Mouse (Mus musculus) cortical plate, adult 2 months (tissue): ENCODE data around the gene Cd164l2. TPM values are rescaled to one million over a fixed set of nuclear protein-coding genes. Genes with fewer than 3 reads are reported as not detected.

Source experiments
- H3K27ac ChIP-seq: fragments of 200-500 bp; 2 replicates; pipeline ENCODE4 v1.5.1; 2012; ENCODE audit warnings: low read length, control low read depth, inconsistent platforms; ENCODE audit not compliant: insufficient read depth
- H3K4me1 ChIP-seq: fragments of 200-500 bp; 2 replicates; pipeline ENCODE4 v1.6.1; 2011; ENCODE audit warnings: low read length; ENCODE audit not compliant: control insufficient read depth, insufficient read depth
- H3K4me3 ChIP-seq: fragments of 200-500 bp; 2 replicates; pipeline ENCODE4 v1.5.1; 2011; ENCODE audit warnings: mild to moderate bottlenecking, low read length, control low read depth; ENCODE audit not compliant: insufficient read depth
- CTCF ChIP-seq: fragments of 200-500 bp; IDR thresholded peaks from 2 replicates; pipeline ENCODE4 v1.5.1; 2011; ENCODE audit warnings: mild to moderate bottlenecking, control low read depth, low read length; ENCODE audit not compliant: insufficient read depth; ENCODE audit errors: extremely low read depth
- POLR2A ChIP-seq: fragments of 200-500 bp; IDR thresholded peaks from 2 replicates; pipeline ENCODE4 v1.6.1; 2011; ENCODE audit warnings: mild to moderate bottlenecking, low read length, control low read depth; ENCODE audit not compliant: insufficient read depth; ENCODE audit errors: extremely low read depth
- polyA plus RNA-seq: library from polyadenylated mRNA; depleted of rRNA; stranded (reverse); fragments of >200 nt; gene quantifications from 2 replicates; pipeline ENCODE4 v1.2.3, GENCODE M21; 2012

Cd164l2 gene
- polyA plus RNA-seq, 1 experiment: 11.9 TPM

DNA sequence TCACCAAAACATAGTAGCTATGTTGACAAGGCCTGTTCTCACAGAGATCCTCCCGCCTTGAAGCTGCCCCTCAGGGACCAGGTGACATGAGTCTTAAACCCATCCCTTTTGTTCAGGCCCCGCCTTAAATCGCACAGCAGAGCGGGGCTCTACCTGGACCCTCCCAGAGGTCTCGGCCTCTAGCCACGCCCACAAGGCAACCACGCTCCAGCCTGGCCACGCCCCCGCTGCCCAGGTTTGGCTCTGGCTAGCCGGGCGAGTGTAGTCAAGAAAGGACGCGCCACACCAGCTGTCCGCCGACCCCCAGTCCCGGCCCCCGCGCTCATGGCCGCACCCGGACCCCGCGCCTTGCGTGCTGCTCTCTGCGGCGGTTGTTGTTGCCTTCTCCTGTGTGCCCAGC is 8.7 kb downstream of the Cd164l2 start:
- H3K4me1 ChIP-seq: peaks cover 2% of the 10 kb centered on the region; the same call in 1 of the 2 replicates
- H3K27ac ChIP-seq: no peak overlapping the region
- no peak for TF ChIP-seq CTCF
- TF ChIP-seq POLR2A: no peak
- no peak overlapping the region for H3K4me3 ChIP-seq

DNA sequence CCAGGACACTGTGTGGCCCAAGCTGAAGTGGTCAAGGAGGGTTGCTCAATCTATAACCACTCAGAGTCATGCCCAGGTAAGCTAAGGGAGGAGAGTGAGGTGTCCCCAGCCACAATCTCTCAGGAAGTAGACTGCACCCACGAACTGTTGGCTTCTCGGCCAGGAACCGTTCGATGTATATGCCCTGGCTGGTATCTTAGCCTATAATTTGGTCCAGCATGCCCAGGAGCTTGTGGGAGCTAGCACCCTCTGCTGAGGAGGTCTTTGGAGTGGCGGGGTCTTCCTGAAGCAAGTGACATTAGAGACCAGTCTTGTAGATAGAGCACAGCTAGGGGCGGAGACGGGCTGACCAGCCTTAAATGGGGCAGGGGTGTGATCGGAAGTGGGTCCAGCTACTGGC is 9.8 kb downstream of the Cd164l2 start:
- H3K27ac ChIP-seq: no peak overlapping the region

DNA sequence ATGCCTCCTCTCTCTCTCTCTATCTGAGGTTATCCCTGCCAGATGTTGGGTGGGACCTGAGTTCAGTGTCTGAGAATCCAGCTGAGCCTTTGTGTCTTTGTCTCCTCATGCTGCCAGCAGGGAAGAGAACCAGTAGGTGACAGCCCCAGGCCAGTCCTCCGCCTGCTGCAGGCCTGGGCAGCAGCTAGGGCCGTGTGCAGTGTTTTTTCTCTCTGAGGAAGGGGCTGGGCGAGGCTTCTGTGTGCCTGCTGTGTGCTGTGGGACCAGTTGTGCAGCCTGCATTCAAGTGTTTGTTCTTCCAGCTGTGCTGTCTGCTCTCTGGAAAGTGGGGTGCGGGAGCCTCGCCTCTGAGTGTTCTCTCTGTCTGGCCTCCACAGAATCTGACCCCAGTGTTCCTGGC is 11.9 kb downstream of the Cd164l2 start:
- no peak overlapping the region for H3K27ac ChIP-seq
- TF ChIP-seq CTCF (no peak), POLR2A (no peak)
- peaks cover 2% of the 10 kb centered on the region; the same call in 1 of the 2 replicates for H3K4me1 ChIP-seq
- H3K4me3 ChIP-seq: no peak overlapping the region

More for the DNA sequence above, 9.8 kb downstream of the Cd164l2 start:
- TF ChIP-seq CTCF (no peak), POLR2A (no peak)
- peaks cover 2% of the 10 kb centered on the region; the same call in 1 of the 2 replicates for H3K4me1 ChIP-seq
- no peak overlapping the region for H3K4me3 ChIP-seq

DNA sequence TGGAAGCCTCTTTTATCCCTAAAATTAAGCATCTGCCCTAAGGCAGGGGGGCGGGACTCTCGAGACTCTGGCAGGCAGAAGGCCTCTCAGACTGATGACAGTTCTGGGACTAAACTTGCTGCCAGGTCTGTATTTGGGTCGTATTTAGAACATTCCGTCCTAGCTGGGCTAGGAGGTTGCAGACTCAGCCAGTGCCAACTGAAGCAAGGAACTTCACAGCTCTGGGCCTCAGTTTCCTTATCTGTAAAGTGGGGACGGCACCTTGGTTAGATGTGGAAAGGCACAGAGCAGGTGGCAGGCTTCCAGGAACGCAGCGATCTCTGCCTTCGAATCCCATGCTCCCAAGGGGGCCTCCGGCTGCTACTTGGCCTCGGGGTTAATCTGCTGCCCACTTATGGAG is 14.1 kb downstream of the Cd164l2 start:
- TF ChIP-seq CTCF (no peak), POLR2A (no peak)
- no peaks in the 10 kb centered on the region; the same call in 1 of the 2 replicates for H3K4me1 ChIP-seq

DNA sequence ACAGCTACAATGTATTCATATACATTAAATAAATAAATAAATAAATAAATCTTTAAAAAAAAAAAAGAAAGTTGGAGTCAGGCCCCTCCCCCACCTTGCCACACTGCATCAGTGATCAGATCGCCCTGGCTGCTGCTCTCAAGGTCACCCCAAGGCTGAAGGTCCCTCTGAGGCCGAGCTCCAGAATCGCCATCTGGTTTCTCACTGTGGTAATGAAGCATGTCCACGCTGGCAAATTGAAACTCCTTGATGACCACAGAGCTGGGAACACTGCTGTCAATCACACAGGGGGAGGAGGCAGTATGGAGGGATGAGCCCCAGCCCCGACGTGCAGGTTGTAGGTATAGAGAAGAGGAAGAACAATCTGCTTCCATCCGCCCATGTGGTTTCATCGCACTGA is 15.7 kb downstream of the Cd164l2 start:
- no peaks in the 10 kb centered on the region for H3K4me1 ChIP-seq
- H3K4me3 ChIP-seq: no peak overlapping the region
- no peak for TF ChIP-seq POLR2A
- TF ChIP-seq CTCF: no peak
- H3K27ac ChIP-seq: no peak overlapping the region

More for the DNA sequence above, 14.1 kb downstream of the Cd164l2 start:
- Histone ChIP-seq H3K27ac (no peak overlapping the region), H3K4me3 (no peak overlapping the region)

DNA sequence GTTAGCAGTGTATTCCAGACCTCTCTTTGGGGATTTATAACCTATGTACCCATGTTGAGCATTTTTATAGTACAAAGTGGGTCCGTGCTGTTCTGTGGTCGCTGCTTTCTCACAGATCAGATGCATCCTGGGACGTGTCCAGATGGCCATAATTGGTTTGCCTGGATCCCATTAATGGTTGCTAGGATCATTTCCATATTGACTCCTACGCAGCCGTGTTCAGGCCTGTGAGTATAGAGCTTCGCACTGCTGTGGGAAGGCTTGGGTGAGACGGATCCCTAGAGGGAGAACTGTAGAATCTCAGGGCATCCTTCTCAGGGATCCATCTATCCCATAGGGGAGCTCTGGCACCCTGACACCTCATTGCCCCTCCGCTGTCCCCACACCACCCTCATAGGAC is 17.7 kb downstream of the Cd164l2 start:
- H3K27ac ChIP-seq: no peak overlapping the region
- no peak overlapping the region for H3K4me3 ChIP-seq
- TF ChIP-seq POLR2A (no peak), CTCF (no peak)

DNA sequence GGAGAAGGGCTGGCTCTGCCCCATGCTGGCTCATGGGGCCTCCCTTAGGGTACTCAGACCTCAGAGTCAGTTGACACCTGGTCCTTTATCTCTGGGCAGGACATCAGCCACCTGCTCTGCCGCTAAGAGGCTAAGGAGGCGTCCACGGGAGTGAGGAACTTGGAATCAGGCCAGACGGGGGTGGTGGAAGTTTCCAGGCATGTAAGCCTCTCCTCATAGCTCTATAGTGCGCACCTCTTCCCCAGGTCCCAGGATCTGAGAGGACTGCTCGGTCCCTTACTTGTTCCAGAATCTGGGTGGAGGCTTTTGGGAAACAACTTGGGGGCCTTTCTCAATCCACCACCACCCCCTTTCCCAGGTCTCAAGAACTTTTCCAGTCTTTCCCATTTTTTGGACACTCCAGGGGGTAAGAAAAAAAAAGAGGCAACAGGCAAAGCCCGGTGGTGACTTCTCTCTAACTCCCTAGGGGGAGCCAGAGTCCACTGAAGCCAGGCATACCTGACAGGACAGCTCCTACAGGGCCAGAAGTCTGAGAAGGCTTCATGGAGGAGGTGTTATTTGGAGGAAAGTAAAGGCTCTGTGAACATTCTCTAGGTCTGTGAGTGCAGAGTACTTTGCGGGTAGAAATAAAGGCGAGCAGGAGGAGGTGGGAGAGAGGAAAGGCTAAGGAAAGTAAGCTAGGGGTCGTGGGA is 21.5 kb downstream of the Cd164l2 start:
- no peak overlapping the region for H3K4me3 ChIP-seq
- H3K27ac ChIP-seq: no peak overlapping the region
- TF ChIP-seq CTCF: peak; percentile 61
- TF ChIP-seq POLR2A: no peak

More for the DNA sequence above, 17.7 kb downstream of the Cd164l2 start:
- H3K4me1 ChIP-seq: no peaks in the 10 kb centered on the region

DNA sequence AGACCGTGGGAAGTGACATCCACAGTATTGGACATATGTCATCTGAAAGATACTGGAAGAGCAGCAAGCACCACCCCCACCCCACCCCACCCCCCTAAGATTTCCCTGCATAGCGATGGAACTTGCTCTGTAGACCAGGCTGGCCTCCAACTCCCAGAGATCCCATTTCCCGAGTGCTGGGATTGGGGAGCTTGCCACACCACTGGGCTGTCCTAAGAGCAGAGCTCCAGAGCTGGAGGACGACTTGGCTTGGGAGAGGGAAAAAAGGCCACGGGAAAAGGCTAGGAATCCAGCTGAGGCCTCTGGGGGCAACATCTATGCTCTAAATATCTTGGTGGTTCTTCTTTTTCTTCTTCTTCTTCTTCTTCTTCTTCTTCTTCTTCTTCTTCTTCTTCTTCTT is 22.8 kb downstream of the Cd164l2 start:
- H3K4me1 ChIP-seq: no peaks in the 10 kb centered on the region
- H3K27ac ChIP-seq: no peak overlapping the region
- no peak for TF ChIP-seq POLR2A
- H3K4me3 ChIP-seq: no peak overlapping the region

More for the DNA sequence above, 21.5 kb downstream of the Cd164l2 start:
- no peaks in the 10 kb centered on the region for H3K4me1 ChIP-seq

DNA sequence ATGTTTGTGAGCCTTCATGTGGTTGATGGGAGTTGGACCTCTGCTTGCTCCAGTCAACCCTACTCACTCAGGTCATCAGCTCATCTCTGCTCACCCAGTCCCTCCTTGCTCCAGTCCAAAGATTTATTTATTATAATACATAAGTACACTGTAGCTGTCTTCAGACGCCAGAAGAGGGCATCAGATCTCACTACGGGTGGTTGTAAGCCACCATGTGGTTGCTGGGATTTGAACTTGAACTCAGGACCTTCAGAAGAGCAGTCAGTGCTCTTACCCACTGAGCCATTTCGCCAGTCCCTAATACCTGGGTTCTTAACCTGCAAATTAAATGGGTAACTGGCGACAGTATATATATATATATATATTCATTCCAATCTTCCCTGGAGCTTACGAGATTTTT is 23.5 kb downstream of the Cd164l2 start:
- Histone ChIP-seq H3K4me3 (no peak overlapping the region), H3K27ac (no peak overlapping the region), H3K4me1 (no peaks in the 10 kb centered on the region)
- TF ChIP-seq POLR2A (no peak), CTCF (no peak)

DNA sequence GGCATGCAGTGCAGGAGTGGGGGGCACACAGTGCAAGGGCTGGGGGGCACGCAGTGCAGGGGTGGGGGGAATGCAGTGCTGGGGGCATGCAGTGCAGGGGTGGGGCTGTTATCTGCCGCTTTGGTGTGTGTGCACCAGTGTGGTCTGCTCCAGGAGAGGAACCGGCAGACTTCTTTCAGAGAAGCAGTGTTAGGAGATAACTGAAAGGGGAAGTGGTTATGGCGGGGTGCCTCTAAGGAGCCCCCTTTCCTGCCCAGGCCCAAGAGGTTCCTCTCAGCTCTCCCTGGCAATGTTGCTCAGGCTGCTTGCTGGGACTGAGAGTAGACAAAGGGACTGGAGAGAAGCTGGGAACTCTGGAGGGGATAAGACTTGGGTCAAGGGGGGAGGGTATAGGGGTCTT is 26.0 kb downstream of the Cd164l2 start:
- no peaks in the 10 kb centered on the region for H3K4me1 ChIP-seq

DNA sequence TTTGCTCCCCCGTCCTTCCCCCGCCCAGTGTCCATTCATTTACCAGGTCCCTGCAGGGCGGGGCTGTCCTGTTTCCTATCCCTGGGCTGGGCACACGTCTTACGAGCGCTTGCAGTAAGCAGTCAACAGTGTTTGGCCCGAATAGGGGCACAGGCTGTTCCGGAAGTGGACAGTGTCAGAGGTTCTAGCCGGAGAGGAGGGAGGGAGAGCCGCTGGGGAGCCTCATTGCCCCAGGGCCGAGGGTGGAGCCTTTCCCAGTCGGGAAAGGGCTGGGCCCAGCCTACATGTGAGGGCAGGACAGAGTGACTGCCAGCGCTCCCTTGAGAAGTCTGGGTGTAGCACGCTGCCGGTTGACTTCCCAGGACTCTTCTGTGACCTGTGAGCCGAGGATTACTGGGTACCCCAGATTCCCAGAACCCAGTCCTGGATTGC is 28.6 kb downstream of the Cd164l2 start, which contains the start of gene Map3k6:
Gene Map3k6, plus strand, starts transcription at position 329 of the 432 bp plus-strand sequence.
- peak within 1 kb of the TSS; percentile 40 for H3K4me3 ChIP-seq
- peak within 1 kb of the TSS; percentile 83 for H3K27ac ChIP-seq
- no peaks in the 10 kb centered on the region for H3K4me1 ChIP-seq
- peak; percentile 56 for TF ChIP-seq POLR2A
- TF ChIP-seq CTCF: no peak

More for the DNA sequence above, 26.0 kb downstream of the Cd164l2 start:
- Histone ChIP-seq H3K4me3 (no peak overlapping the region), H3K27ac (no peak overlapping the region)
- TF ChIP-seq POLR2A (no peak), CTCF (no peak)
